Mouse (Mus musculus): ENCODE results near the gene Ap1g2. TPM values are rescaled to one million over a fixed set of nuclear protein-coding genes. Genes with fewer than 3 reads are reported as not detected.
A peak's percentile ranks its signal among the peaks of the same experiment; 100 is the strongest.

Gene Ap1g2
- total RNA-seq, 2 experiments from 2014 or later, result 15.7 to 19.4 TPM

DNA sequence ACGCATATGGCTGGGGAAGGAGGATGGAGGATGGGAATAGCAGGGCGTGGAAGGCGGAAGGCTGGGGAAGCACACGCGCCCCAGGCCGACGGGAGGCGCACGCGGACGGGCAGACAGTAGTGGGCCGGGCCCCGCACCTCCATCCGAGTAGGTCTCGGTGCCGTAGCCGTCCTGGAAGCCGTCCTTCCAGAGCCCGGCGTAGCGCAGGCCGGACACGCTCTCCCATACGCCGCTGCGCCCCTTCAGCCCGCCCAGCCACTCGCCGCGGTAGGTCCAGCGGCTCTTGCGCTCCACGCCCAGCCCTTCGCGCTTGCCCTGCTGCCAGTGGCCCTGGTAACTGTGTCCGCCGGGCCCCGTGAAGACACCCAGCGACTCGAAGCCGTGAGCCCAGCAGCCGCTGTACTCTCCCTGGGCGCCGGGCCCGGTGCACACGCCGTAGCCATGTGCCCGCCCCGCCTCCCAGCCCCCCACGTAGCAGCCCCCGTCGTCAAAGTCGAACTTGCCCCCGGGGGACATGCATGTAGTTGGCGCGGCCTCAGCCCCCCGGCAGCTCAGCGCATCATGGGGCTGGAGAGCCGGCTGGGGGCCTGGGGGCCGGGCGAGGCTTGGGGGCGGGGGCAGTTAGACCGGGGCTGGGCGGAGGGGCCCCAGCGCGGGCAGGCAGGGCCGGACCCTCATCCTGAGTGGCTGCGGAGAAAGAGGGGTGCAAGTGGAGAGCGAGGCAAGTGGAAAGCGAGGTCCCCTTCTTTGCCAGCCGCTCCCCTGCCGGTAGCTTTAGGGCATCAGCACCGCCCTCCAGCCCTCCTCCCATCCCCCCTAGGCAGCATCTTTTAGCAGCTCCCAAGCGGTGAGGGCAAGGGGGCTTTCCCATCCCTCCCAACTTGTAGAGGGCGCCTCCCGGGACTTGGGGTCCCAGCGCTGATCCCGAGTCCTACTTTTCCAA is 8.6 kb upstream of the Ap1g2 start:
- DNase-seq (ENCODE audit: extremely low spot score in 1 of 2, low spot score in 1 of 2), result peak in 1 of 2 experiments; percentile 68

DNA sequence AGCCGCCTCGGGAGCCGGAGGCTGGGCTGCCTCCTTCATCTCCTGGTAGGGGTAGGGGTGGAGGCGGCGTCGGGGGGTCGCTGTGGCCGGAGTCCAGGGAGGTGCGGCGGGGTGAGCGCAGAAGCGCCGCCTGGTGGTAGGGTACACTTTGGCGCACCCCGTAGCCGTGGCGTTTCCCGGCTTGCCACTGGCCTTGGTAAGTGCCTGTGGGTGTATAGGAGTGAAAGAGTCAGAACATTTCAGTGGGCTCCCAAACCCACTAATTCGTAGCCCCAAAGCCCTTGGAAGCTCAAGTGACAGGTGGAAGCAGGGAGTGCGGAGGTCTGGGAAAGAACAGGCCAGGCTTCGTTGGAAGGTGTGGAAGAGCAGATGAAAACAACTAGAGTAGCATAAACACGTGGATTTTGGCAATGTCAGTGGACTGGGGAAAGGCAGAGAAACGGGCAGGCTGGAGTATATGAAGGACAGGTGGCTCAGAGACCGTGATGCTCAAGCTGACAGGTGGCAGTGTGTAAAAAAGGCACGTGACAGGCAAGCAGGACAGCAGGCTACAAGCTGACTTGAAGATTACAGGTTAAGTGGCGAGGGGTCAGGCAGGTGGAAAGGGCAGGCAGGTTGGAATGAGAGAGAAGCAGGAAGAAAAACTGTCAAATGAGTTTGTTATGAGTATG is 7.7 kb upstream of the Ap1g2 start:
- peak in 1 of 2 experiments; percentile 67 for DNase-seq (ENCODE audit: extremely low spot score in 1 of 2, low spot score in 1 of 2)

DNA sequence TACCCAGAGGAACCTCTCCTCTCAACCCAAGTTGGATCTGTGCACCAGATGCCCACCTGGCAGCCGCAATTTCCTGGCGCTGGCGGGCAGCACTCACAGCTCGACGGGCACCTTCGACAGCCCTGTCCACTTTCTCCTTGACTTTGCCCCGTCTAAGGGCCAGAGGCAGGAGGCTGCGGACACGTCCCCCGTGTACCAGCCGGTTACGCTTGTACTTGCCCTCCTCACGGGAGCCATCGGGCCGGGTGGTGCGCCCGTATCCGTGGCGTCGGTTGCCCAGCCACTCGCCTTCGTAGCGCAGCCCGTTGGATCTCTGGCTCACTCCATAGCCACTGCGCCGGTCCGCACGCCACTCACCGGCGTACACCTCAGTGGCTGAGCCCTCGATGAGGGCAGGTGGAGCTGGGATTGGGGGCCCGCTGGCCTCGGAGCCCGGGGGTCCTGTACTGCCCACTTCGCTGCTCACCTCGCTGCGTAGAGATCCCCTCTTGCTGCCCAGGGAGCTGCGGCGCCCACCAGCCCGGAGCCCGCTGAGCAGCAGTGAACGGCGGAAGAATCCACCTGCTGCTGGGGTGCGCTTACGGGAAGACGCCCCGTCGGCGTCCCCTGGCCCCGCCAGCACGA is 7.1 kb upstream of the Ap1g2 start:
- no peak for DNase-seq (ENCODE audit: extremely low spot score in 1 of 2, low spot score in 1 of 2)

DNA sequence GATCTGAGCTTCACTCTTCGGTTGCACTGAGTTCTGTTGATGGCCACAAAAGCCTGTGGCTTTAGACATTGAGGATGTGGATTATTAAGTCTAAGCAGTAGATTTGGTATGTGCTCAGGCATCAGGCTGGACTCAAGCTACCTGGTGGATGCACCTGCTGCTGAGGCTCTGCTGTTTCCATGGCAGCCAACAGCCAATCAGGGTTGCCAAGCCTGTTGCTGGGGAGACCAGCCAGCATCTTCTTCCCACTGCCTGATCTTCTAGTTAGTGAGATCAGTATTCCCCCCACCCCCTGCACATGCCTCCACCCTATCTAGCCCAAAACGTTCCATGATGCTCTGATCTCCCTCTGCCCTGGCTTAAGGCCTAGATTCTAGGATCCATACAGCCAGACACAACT is 5.3 kb upstream of the Ap1g2 start:
- DNase-seq (ENCODE audit: extremely low spot score in 1 of 2, low spot score in 1 of 2), result no peak

DNA sequence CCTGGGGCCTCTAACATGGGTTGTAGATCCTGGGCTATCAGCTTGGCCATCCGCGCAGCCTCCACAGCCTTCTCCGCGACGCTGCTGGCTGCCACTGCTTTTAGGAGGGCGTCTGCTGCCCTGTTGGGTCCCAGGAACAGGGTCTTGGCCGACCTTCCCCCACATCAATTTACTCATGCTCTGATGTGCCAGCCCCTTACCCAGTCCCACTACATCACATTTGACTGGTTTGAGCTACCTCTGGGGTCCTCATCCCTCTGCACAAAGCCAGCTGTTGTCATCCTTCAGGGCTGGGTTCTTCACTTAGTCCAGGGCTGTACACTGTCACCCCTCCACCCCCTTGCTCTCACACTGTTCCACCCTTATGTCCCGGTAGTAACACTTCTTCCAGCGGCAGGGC is 3.7 kb upstream of the Ap1g2 start:
- DNase-seq (ENCODE audit: extremely low spot score in 1 of 2, low spot score in 1 of 2), result no peak

DNA sequence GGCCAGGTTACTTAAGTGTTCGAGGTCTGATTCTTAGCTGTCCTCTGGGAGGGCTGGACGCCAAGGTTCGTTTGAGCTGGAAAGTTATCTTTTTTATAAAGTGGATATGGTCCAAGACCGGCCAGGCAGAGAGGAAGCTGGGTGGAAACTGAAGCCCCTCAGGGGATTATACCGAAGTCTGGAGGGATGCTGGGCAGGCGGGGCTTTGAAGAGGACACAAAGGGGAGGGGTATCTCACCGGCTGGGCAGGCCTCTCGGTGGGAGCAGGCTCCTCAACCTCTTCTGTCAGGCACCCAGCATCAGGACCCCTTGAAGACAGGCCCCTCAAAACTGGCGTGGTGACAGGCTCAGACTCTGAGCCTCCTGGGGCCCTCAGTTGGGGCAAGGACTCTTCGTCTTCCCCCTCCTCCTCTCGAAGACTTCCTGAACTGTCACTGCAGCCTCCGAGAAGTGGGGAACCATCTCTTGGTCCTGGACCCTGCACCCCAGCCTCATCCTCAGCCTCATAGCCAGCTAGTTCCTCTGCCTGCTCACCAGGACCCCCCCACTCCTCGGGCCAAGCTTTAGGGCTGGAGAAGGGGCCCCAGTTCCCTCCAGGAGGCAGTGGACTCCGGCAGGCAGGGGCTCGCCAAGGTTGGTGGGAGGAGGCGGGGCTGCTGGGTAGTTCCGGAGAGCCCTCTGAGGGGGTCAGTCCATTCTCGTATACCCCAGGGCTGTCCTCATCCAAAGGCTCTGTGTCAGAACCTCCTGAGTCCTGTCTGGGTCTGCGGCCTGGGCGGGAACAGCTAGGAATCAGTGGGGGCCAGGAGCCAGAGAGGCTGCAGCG is 2.9 kb upstream of the Ap1g2 start:
- DNase-seq (ENCODE audit: extremely low spot score in 1 of 2, low spot score in 1 of 2), result no peak

DNA sequence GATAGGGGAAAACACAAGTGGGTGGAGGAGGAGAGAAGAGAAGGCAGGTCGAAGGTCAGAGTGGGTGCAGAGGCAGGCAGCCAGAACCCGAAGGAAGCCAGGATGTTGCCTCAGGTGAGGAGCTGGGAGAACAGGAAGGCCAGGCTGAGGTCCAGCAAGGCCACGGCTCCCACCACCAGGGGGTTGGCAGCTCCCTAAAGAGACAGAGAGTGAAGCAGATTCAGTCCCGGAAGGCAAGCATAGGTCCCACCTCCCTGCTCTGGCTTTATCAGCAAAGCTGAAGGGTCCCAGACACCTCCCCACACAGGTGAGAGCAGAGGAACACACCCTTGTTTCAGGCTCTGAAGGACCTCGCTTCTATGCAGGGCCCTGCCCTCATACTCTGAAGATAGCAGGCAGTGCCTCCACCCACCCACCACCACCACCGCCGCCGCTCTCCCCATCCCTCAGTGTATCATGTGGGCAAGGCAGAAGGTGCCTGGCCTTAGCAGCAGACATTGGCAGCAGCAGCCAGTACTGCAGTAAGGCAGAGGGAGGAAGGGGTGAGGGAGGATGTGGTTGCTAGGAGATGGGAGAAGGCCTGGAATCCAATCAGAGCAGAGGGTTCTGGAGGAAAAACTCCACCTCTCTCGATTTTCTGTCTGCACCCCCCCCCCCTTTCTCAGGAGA is 1.9 kb upstream of the Ap1g2 start:
- no peak for DNase-seq (ENCODE audit: extremely low spot score in 1 of 2, low spot score in 1 of 2)

DNA sequence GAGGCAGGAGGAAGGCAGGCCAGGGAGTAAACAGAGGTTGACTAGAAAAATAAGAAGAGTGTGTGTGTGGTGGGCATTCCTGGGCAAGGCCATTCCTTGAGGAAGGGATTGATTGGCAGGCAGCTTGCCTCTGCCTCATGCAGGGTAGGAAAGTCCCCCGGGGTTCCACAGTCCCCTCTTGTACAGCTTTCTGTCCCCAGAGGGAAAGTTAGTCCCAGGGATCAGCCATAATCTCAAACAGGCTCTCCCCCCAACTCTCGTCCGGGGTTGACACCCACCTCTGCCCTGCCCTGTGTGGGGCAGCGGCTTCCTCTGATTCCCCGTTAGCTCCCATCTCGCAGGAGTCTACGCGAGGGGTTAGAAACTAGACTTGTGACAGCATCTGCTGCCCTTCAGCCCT is 597 bp upstream of the Ap1g2 start:
- no peak for DNase-seq (ENCODE audit: extremely low spot score in 1 of 2, low spot score in 1 of 2)

DNA sequence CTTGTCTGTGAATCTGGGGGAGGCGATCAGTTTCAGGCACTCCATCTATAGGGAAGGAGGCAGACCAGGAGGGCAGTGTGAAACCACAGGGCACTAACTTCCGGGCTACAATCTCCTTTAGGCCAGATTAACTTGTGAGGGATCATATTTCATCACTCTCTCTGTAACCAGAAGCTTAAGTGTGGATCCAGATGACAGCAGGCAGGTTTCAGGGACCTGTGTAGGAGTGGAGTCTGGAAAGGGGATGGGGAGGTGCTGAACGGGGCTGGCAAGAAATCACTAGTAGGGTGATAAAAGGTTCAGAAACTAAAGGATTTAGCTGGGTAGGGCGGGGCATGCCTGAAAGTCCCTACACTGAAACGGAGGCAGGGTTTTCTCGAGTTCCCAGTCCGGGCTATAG is 1.0 kb downstream of the Ap1g2 start:
- no peak for DNase-seq (ENCODE audit: extremely low spot score in 1 of 2, low spot score in 1 of 2)

DNA sequence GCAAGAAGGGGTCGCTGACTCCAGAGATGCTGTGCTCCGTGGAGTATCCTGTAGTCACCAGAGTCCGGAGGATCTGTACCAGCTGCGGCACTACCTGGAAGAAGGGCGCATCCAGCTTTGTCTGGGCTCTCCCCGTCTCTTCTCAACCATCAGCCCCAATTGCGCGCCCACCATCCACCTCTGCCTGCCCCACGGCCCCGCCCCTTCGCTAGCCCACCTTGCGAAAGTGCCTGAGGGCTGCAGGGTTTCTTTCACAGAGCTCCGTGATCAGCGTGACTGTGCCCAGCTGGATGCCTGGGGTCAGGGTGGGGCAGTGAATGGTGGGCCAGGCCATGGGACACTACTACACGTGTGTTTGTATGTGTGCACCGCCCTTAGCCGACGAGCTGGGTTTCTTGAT is 2.0 kb downstream of the Ap1g2 start:
- DNase-seq (ENCODE audit: extremely low spot score in 1 of 2, low spot score in 1 of 2), result no peak

DNA sequence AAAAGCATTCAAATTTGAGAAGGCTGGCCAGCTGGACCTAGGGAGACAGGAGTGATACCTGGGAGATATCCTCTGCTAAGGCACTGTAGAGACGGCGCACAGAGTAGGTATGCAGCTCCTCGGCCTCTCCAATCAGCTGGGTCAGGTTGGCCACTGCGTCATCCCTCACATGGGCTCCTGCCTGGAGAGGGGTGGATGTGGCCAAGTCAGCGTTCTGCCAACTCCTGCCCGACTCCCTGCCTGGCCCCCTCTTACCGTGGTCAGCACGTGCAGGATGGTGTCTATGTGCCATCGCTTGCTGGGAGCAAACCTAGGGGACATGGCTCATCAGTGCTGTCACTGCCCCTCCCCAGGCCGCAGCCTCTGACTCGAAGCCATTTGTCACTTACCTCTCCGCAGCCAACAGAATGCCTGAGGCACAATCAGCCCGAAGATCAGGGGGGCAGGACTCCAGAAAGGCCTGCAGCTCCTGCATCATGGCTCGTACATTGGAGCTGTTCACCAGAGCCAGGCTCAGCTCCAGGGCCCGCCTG is 4.1 kb downstream of the Ap1g2 start:
- DNase-seq (ENCODE audit: extremely low spot score in 1 of 2, low spot score in 1 of 2), result no peak

DNA sequence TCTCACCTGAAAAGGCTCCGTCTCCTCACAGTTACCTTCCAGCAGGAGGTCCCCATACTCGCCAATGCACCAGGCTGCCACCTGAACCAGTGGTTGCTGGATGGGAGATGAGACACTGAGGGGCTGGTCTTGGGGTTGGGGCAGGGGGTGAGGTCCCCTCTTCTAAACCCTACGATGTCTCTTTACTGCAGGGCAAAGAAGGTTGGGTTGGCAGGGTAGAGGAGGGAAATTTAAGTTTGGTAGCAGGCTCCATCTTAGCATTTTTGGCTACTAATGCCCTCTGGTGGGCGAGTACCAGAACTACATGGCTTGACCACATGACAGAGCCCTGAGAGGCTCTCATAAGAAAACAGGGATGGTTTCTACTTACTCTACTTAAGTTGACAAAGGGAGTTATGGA is 4.8 kb downstream of the Ap1g2 start:
- DNase-seq (ENCODE audit: extremely low spot score in 1 of 2, low spot score in 1 of 2), result no peak

DNA sequence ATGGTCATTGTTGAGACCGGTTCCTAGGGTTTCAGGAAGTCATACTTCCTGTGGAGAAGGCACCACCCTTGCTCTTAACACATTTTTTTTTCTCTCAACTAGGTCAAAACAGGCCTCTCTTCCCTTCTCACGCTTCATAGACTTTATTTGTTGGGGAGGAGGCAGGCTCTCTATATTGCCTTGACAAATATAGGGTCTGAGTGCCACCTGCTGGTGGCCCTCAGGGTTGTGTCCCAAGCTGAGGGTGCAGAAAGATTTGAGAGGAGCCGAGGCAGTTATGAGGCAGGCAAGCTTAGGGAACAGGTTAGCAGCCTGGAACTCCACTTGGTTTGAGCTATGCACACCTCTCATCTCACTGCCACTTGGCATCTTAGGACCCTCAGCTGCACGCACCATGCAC is 8.3 kb downstream of the Ap1g2 start:
- DNase-seq (ENCODE audit: extremely low spot score in 1 of 2, low spot score in 1 of 2), result no peak

DNA sequence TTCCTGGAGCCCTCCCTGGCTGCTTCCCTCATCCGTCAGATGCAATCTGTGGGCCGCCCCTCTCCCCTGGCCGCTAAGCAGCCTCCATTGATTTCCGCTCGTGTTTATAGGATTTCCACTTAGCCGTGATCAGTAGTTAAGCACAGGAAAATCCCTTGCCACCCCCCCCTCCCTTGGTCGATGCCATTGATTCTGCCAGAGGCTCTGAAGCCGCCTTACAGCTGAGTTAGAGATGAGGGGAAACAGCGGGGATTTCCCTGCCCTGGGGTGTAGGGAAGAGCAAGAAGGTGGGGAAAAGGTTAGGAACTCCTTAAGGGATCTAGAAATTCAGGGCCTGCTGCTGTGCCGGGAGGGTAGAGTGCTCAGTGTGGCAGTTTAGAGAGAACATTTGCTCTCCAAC is 8.7 kb downstream of the Ap1g2 start:
- no peak for DNase-seq (ENCODE audit: extremely low spot score in 1 of 2, low spot score in 1 of 2)

DNA sequence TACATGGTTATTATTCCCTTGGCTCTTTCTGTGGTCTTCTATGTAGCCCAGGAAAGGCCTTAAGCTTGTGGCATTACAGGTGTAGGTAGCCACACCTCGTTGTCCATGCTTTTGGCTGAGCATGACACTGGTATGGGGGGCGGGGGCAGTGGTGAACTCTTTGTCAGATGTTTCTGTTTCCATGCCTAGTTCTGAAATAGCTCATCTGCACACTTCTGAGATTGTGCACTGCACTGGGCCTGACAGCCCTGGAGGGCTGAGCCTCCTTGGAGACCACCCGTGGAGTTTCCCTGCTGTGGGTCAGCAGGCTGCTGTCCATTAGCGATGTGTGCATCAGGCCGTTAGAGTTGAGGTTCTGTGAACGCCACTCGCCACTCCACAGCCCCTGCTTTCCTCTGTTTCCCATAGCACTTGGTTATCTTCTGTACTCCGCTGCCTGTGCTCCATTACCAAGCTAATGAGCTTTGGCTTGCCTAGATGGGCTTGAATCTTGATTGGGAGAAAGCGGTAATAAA is 9.8 kb downstream of the Ap1g2 start:
- DNase-seq (ENCODE audit: extremely low spot score in 1 of 2, low spot score in 1 of 2), result no peak

DNA sequence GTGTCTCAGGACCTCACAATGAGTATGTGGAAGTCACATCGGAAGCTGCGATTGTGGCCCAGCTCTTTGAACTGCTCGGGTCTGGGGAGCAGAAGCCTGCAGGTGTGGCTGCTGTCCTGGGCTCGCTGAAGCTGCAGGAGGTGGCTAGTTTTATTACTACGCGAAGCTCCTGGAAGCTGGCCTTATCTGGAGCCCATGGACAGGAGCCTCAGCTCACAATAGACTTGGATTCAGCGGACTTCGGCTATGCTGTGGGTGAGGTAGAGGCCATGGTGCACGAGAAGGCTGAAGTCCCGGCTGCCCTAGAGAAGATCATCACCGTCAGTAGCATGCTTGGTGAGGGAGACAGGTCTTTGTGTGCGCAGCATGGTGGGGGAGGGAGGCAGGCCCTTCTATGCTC is 10.7 kb downstream of the Ap1g2 start:
- DNase-seq (ENCODE audit: extremely low spot score in 1 of 2, low spot score in 1 of 2), result no peak

DNA sequence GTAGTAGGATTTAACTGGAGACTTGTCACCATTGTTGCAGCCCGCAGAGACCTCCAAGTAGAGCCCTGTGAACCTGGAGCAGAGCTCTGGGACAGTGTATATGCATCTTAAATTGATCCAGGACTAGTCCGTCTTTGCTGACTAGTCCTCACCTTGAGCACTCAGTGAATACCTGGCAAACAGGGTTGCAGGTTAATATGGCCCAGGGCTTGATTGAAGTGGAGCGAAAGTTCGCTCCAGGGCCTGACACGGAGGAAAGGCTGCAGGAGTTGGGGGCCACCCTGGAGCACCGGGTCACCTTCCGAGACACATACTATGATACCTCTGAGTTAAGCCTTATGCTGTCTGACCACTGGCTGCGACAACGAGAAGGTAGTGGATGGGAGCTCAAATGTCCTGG is 11.1 kb downstream of the Ap1g2 start:
- DNase-seq (ENCODE audit: extremely low spot score in 1 of 2, low spot score in 1 of 2), result no peak

DNA sequence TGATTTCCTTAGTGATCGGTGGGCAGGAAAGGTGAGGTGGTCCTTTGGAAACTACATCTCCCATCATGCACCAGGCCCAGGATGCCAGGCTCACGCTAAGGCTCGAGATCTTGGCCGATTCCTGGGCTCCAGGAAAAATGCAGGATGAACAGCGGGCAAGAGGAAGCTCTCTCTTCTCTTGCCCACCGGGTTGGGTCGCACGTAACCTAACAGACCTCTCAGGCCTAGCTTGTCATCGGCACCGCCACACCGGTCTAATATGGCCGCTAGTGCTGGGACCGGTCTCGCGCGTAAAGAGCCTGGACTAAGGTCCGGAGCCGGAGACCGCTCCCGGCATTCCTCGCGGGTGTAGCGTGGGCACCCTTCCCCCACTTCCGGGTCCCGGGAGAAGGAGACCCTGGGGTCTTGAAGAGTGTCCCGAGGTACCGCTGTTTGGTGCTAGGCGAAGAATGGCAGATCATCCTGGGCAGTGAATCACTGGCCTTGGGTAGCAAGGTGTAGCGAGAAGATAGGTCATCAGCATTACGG is 11.6 kb downstream of the Ap1g2 start, which contains the start of gene Thtpa:
Gene Thtpa, plus strand, starts transcription at position 81 of the 528 bp plus-strand sequence.
- peak; percentile 63 to 68 for DNase-seq (ENCODE audit: extremely low spot score in 1 of 2, low spot score in 1 of 2)

DNA sequence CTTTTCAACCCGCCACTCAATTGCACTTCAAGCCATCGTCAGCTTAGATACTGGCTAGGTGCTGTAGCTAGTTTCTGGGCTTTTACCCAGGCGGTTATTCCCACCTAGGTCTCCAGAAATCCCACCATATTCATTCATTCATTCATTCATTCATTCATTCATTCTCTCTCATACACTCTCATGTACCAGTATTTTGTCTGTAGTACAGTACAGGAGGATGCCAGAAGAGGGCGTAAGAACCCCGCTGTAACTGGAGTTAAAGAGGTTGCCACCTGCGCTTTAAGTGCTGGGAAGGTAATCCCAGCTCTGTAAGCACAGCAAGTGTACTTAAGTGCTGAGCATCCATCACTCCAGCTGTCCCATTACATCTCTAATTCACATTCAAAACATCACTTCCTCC is 12.5 kb downstream of the Ap1g2 start:
- DNase-seq (ENCODE audit: extremely low spot score in 1 of 2, low spot score in 1 of 2), result no peak

Data from layer of hippocampus, postnatal 25 days (tissue).